In the genomic region with DNA sequence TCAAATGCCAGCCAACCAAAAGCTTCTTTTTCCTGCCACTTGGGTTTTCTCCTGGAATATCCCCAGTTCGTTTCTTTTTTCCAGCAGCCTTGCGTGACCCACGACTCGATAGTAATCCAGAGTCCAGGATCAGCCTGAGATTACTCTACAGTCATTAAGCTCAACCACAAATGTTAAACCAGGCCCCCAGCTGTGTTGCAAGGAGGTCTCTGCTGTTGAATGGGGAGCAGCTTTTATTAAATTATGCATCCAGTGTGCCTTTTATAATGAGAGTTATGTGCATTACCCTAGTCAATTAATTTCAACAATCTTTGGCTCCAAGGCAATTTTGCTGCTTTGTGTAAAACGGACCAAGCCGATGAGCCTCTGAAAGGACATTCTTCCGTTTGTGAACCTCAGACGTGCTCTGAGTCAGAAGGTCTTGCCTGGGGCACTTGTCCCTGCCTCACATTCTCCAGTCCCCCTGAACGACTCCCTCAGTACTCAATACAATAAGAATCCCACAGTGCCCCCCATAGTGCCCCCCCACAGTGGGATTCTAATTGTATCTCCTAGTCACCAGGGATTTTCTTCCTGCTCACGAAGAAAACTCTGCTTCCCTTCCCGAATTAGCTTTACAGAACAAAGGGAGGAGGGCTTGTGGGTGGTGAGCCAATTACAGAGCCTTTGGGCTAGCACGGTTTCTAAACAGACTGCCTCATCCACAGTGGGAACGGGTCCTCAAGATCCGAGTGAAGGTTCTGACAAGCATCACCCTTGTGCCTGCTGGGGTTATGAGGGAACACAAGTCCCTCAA, we compare ENCODE assay signal across 10 mouse cellular contexts. TPM values are rescaled to one million over a fixed set of nuclear protein-coding genes. Genes with fewer than 3 reads are reported as not detected.
DNase-seq lines count a peak whose midpoint lies in the region; ATAC-seq and TF ChIP-seq lines count a peak whose summit lies in the region.
"Had no signal": no experiment of that assay in that cellular context is flagged by ENCODE, and none has a peak within 500 bp of the region (broad histone marks: within the 10 kb centered on the region; RNA-seq: fewer than 3 reads in every experiment).

No protein-coding gene starts in this region.

- H3K4me2 ChIP-seq in hindbrain, embryonic 12.5 days (replicated peaks), result peak overlapping the region; percentile 25
- no peak overlapping the region for H3K4me2 ChIP-seq in midbrain, postnatal 0 days (ENCODE audit: low read depth, low read length, poor library complexity, severe bottlenecking)
- H3K4me2 ChIP-seq: lung, embryonic 14.5 days had no signal

- DNase-seq in Patski (ENCODE audit: low read depth, low spot score), result peak; percentile 46
- DNase-seq in embryo, embryonic 9.5 days (ENCODE audit: extremely low spot score), result peak; percentile 44
- DNase-seq in midbrain, postnatal 0 days (ENCODE audit: low spot score), result peak; percentile 29
- no peak for DNase-seq in layer of hippocampus, adult 8-10 months (ENCODE audit: low spot score in 2 of 2)
- DNase-seq in gastrocnemius, adult 2 months, result no peak
- DNase-seq in natural killer cell, adult 2 months (ENCODE audit: low spot score in 2 of 2), result no peak
- DNase-seq: lung, embryonic 14.5 days had no signal

- ATAC-seq in Patski, result peak; percentile 41
- ATAC-seq in hindbrain, embryonic 12.5 days (ENCODE audit: low FRiP score), result peak; percentile 84
- peak; percentile 41; the same call in 1 of the 2 replicates for ATAC-seq in midbrain, postnatal 0 days (ENCODE audit: low FRiP score)
- ATAC-seq: intestine, embryonic 16.5 days had no signal

- peak overlapping the region; percentile 74 for H3K27ac ChIP-seq in hindbrain, embryonic 12.5 days
- H3K27ac ChIP-seq in midbrain, postnatal 0 days (ENCODE audit: low read depth, low read length), result no peak overlapping the region
- H3K27ac ChIP-seq in gastrocnemius, adult 2 months, result no peak overlapping the region

- no peaks in the 10 kb centered on the region for H3K36me3 ChIP-seq in hindbrain, embryonic 12.5 days
- no peaks in the 10 kb centered on the region for H3K36me3 ChIP-seq in midbrain, postnatal 0 days (ENCODE audit: insufficient read depth, low read length)

- in situ Hi-C loops in Patski (cut with MboI; ENCODE audit: low pct_unique_long_range_greater_than_20kb), result no loop called here

- WGBS in hindbrain, embryonic 12.5 days, result 12% methylated on average over 14 of the region's 14 CpGs
- 8% methylated on average over 14 of the region's 14 CpGs for WGBS in midbrain, postnatal 0 days

- POLR2A ChIA-PET in Patski (lab: Charles Lee), result no interaction called here

- CTCF ChIA-PET in Patski (lab: Charles Lee), result no interaction called here

- TF ChIP-seq CTCF in Patski (IDR thresholded peaks at IDR 0.05), result no peak
- TF ChIP-seq CTCF in midbrain, postnatal 0 days (IDR thresholded peaks at IDR 0.05), result no peak
- no peak for TF ChIP-seq CTCF in gastrocnemius, adult 2 months (IDR thresholded peaks at IDR 0.05)

- no peaks in the 10 kb centered on the region for H3K9me3 ChIP-seq in hindbrain, embryonic 12.5 days (replicated peaks)
- no peaks in the 10 kb centered on the region for H3K9me3 ChIP-seq in midbrain, postnatal 0 days (ENCODE audit: low read length)

- H3K9ac ChIP-seq in hindbrain, embryonic 12.5 days, result no peak overlapping the region
- no peak overlapping the region for H3K9ac ChIP-seq in midbrain, postnatal 0 days (replicated peaks; ENCODE audit: low read length, poor library complexity, severe bottlenecking)
- H3K9ac ChIP-seq: lung, embryonic 14.5 days had no signal

- H3K4me1 ChIP-seq in hindbrain, embryonic 12.5 days, result peaks cover 13% of the 10 kb centered on the region
- no peaks in the 10 kb centered on the region for H3K4me1 ChIP-seq in midbrain, postnatal 0 days (ENCODE audit: insufficient read depth, low read length)

- H3K4me3 ChIP-seq in hindbrain, embryonic 12.5 days, result no peak overlapping the region
- no peak overlapping the region for H3K4me3 ChIP-seq in midbrain, postnatal 0 days (ENCODE audit: low read depth, low read length)
- H3K4me3 ChIP-seq in gastrocnemius, adult 2 months, result no peak overlapping the region

- H3K27me3 ChIP-seq in Patski, result no peaks in the 10 kb centered on the region
- no peaks in the 10 kb centered on the region for H3K27me3 ChIP-seq in hindbrain, embryonic 12.5 days
- no peaks in the 10 kb centered on the region for H3K27me3 ChIP-seq in midbrain, postnatal 0 days (ENCODE audit: insufficient read depth, low read length)

- intact Hi-C loops in gastrocnemius, adult 2 months (cut with DNase I), result no loop called here

RNA-seq across cellular contexts. Expression of gene Fam210b, which starts 46.0 kb away (rescaled TPM):
- 15.2 TPM for polyA plus RNA-seq in Patski (2021)
- polyA plus RNA-seq in hindbrain, embryonic 12.5 days (2016; fragmentation: Nextera tagmentation; extraction: Ambion mirVana), result 31.8 and 33.1 TPM in 2 replicates
- total RNA-seq in midbrain, postnatal 0 days (2014; rRNA removed), result 10.2 and 10.8 TPM in 2 replicates
- polyA plus RNA-seq in midbrain, postnatal 0 days (2015; fragmentation: Nextera tagmentation; extraction: Ambion mirVana), result 21.1 and 21.9 TPM in 2 replicates
- total RNA-seq in layer of hippocampus, adult 8-10 months (2022), result 10 to 100 TPM; 19.5 to 22.8 (median 21.6) TPM
- total RNA-seq in gastrocnemius, adult 2 months (2021), result 1 to 10 TPM; 5.0 to 6.4 TPM

RNA-seq across cellular contexts. Expression of gene Mc3r, which starts 51.0 kb away (rescaled TPM):
- not detected for polyA plus RNA-seq in Patski (2021)
- not detected in 2 replicates for polyA plus RNA-seq in hindbrain, embryonic 12.5 days (2016; fragmentation: Nextera tagmentation; extraction: Ambion mirVana)
- 0.60 and 0.71 TPM in 2 replicates for total RNA-seq in midbrain, postnatal 0 days (2014; rRNA removed)
- polyA plus RNA-seq in midbrain, postnatal 0 days (2015; fragmentation: Nextera tagmentation; extraction: Ambion mirVana), result 0.94 and 1.1 TPM in 2 replicates
- total RNA-seq in layer of hippocampus, adult 8-10 months (2022), result under 1 TPM in 3 of 4 experiments, not detected in 1; 0.16 to 0.35 (median 0.22) TPM
- not detected for total RNA-seq in gastrocnemius, adult 2 months (2021)
- total RNA-seq: heart, adult 8-10 months had no signal
- polyA plus RNA-seq: intestine, embryonic 16.5 days; lung, embryonic 14.5 days had no signal

Comparison
In these comparisons a context has a peak if more than half of its experiments do, and no peak if none do; other contexts are left out.
1. DNase-seq: peak in Patski (single experiment), embryo, embryonic 9.5 days (single experiment) and midbrain, postnatal 0 days (single experiment); none in layer of hippocampus, adult 8-10 months (0 of 2), gastrocnemius, adult 2 months (single experiment) and natural killer cell, adult 2 months (0 of 2).
2. Peak in every context shown above with its lines, with median percentiles within 50 percentile points of each other: ATAC-seq.